Mouse (Mus musculus) embryo, embryonic 10.5 days (tissue): ENCODE data around the gene Sf3b1.
"Not testable (repeated sequence)": the region's sequence is repeated elsewhere in the genome, so short reads cannot be mapped to it uniquely, and the experiment has no call there.

Experiments used
- DNase-seq: peaks from one replicate; pipeline ENCODE4 v3.0.0-alpha.2; 2015; ENCODE audit warnings: low spot score

The Sf3b1 gene

GRCm38 (mm10) chr1:55028512-55029249 is 1.4 kb upstream of the Sf3b1 start:
- no peak for DNase-seq

GRCm38 (mm10) chr1:55027966-55028365 is 685 bp upstream of the Sf3b1 start:
- no peak for DNase-seq

DNA sequence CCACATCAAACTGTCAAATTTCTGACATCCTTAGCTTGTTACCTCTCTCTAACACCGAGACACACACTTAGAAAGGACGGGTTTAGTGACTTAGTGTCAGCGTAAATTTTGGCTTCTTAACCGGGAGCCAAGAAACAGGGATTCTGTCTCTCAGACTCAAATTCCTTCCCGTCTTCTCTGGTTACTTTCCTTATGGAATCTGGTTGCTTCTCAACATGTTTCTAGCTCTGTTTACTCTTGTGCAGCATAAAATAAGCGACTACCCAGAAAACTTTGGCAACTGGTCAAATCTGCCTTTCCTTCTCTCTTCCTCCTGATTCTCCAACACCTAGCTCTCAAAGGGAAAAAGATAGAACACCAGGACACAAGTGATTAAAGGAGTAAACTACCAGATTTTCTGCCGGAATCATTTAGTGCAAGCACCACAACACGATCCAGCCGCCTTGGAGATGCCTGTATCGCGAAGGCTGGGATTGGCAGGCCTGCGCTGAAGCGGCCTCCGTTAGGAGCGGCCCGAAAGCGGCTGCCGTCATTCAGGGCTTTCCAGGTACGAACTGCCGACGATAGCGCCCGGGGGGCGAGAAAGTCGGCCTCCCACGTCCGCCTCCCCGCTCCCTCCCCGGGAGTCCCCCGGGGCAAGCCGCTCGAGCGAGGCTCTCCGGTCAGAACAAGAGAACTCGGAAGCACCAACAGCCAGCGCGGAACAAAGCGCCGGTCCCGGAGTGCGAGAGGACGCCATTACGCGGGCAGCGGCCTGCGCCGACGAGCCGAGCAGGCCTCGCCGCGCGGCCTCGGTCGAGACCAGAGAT is 633 bp downstream of the Sf3b1 start:
- DNase-seq, result peak; percentile 40

GRCm38 (mm10) chr1:55025656-55026430 is 1.4 kb downstream of the Sf3b1 start:
- DNase-seq, result peak; percentile 24

DNA sequence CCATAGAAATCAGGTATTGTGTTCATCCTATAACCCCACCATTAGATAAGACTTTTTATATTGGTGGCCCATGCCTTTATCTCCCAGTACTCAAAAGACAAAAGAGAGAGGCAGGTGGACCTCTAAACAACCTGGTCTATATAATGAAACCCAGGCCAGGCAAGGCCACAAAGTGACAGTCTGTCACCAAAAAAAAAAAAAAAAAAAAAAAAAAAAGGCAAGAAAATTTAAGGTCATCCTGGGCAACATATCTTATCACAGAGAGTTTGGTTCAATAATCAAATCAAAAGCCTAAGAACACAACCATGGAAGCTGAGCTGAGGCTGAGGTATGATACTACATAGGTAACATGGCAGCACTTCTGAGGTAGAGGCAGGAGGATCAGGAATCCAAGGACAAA is 5.4 kb downstream of the Sf3b1 start:
- no peak for DNase-seq

DNA sequence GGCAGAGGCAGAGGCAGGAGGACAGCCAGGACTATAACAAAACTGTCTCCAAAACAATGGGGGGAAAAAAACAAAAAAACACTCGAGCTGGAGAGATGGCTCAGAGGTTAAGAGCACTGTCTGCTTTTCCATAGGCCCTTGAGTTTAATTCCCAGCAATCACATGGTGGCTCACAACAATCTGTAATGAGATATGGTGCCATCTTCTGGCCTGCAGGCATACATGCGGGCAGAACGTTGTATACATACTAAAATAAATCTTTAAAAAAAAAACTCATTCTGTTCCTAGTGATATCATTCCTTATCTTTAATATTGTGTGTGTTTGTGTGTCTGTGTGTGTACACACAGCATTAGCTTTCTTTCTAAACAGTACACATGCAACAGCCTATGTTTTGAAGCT is 14.8 kb downstream of the Sf3b1 start:
- peak; percentile 32 for DNase-seq

DNA sequence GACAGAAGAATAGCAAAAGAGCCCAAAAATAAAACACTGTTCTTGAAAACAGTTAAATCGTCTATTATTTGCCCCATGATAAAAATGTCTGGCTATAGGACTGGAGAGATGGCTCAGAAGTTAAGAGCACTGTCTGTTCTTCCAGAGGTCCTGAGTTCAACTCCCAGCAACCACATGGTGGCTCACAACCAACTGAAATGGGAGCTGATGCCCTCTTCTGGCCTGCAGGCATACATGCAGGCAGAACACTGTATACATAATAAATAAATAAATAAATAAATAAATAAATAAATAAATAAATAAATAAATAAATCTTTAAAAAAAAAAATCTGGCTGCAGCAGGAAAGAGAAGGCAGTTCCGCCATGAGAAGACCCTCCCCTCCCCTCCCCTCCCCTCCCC is 19.0 kb downstream of the Sf3b1 start:
- not testable (repeated sequence) for DNase-seq

DNA sequence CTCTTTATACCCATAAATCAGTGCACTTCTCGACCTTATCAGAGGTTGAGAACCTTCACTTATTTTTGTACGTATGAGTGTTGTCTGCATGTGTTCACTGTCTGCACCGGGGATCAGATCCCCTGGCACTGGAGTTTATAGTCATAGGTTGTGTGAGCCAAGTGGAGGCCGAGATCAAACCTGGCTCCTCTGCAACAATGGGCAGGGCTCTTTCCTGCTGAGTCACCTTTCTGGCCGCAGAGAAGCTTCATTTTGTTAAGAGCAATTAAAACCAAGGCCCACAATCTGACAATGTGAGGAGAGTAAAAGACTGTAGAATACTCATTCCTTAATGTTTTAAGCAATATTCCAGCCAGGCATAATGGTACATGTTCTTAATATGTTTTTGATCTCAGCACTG is 33.7 kb downstream of the Sf3b1 start:
- DNase-seq, result no peak

DNA sequence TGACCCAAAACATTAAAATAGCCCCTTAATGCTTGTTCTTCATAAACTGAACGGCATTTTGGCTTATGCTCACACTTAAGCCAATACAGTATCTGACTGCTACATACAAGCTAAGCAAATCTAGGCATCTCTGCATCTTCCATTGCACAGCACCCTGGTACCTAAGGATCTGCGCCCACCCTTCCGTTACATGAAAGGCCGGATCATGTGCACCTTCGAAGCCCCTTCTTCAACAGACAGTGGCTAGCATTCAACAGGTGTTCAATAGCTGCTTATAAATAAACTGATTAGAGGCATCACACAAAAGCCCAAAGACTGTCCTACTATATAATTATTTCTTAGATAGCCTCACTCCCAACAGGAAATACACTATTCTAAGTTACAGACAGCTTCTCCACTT is 41.0 kb downstream of the Sf3b1 start:
- DNase-seq, result no peak

DNA sequence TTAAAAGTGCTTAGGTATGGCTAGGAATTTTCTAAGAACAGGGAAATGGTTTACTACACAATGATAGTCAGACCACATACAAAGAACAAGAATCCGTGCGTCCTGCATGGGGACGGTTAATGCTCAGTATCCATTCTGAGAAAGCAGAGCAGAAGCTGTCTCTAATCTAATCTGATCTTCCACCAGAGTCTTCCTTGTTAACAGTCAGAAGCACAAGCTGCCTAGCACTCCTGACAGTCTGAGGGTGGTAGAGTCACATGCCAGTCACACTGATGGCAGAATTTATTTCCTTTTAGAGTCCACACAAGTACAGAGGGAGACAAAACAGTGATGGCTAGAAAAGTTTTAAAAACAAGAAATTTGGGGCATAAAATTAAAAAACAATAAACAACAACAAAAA is 41.5 kb downstream of the Sf3b1 start:
- DNase-seq, result no peak

DNA sequence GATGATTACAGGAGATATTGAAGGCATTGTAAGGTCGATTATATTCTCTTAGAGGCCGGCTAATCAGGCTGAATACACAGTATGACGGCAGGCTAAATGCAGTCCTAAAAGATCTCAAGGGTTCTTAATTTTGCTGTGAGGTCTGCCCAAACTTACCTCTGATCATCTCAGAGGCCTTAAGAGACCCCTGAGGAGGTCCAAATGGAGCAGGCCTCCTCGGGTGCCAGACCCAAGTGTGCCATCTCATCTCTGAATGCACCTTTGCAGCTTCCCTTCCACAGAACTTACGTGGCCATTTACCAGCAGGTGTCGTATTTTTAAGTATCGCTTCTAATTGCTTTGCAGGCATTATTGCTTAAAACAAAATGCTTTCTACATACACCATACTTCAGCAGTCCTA is 43.1 kb downstream of the Sf3b1 start:
- DNase-seq, result no peak

GRCm38 (mm10) chr1:54983339-54983738 is 43.9 kb downstream of the Sf3b1 start:
- DNase-seq, result peak; percentile 39

GRCm38 (mm10) chr1:54982636-54983035 is 44.6 kb downstream of the Sf3b1 start:
- no peak for DNase-seq

DNA sequence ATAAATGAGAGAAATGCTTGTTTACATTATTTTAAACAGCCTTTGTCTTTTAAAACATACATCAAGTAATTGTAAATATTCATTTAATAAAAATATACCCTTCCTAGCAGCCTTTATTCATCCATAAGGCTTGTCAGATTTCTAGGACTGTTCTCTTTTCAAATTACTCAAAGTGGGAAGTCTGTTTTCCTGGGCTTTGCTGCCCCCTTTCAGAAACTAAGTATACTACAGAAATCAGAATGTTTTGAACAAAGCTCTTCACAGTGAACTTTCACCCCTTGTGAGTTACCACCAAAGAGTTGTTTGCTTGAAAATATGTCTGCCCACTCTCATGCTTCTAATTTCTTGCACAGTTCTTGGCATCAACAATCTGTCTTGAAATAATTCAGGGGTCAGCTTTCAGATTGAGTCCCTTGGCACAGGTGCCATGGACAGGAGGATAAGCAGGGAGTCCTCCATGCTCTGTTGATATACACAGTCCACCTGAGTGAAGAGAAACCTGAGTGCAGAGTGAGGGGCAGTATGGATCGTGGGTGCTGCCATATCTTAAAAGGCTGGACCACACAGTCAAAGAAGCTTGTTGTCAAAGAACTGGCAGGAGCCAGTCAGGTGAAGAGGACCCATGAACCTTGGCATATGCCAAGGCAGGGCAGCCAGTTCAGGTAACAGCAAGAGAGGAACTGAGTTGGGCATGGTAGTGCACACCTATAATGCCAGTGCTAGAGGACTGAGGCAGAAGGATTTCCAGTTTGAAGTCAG is 47.9 kb downstream of the Sf3b1 start:
- peak; percentile 68 for DNase-seq

DNA sequence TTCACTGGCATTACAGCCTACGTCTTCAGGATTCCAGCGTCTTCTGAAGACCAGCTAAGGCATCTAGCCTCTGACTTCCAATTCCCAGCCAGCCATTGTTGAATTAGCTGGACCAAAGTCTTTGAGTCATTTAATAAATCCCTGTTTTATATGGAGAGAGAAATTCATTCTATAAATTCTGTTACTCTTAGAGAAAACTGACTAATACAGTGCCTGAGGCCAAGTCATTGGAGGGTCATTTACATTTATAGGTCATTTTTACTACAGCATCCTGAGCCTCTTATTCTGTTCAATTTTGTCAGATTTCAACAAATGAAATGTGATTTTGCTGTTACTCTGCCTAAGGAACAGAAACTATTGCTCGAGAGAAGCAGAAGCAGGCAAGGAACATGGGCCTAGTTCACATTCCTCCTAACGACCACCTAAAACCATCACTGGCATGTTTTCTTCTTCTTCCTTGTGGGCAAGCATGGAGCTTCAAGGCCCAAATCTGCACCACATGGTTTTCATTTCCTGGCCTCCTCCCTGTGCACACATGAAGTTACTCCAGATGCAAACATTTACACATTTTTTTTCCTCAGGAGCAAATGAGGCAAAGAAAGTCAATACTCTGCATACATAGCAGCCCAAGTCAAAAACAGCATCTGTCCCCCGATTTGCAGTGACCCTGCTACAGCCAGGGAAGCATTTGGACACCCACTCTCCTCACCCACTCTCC is 55.4 kb downstream of the Sf3b1 start:
- DNase-seq, result peak; percentile 58

DNA sequence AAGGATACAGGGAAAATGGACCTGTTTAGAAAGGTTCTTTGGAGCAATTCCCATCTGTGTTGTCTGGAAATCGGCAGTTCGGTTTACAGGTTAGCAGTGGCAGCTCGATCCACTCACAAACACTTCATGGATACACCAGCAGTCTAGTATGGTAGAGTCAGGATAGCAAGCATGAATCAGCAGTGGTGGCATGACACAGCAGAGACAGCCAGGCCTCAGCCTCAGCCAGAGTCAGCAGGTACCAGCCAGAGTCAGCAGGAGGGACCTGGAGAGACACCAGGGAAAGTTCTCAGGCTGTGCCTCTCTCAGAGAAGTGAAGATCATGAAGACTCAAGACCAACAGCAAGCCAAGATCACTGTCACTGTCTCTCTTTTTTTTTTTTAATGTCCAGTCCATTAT is 60.4 kb downstream of the Sf3b1 start:
- DNase-seq, result no peak

GRCm38 (mm10) chr1:54965159-54965995 is 61.9 kb downstream of the Sf3b1 start:
- peak; percentile 62 for DNase-seq

DNA sequence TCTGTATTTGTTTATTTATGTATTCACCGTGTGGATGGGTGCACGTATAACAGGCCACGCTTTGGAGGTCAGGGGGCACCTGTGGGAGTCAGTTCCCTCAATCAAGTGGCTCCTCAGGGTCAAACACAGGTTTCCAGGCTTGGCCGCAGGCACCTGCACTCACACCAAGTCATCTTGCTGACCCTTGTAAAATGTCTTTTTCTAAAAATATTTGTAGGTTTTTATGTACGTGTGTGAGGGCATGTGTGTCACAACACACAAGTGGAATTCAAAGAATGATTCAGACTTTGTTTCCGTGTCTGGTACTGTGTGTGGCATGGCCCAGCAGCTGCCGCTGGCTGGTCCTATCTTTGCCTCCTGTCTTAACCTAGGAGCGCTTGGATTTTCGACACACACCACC is 65.6 kb downstream of the Sf3b1 start:
- DNase-seq, result no peak

DNA sequence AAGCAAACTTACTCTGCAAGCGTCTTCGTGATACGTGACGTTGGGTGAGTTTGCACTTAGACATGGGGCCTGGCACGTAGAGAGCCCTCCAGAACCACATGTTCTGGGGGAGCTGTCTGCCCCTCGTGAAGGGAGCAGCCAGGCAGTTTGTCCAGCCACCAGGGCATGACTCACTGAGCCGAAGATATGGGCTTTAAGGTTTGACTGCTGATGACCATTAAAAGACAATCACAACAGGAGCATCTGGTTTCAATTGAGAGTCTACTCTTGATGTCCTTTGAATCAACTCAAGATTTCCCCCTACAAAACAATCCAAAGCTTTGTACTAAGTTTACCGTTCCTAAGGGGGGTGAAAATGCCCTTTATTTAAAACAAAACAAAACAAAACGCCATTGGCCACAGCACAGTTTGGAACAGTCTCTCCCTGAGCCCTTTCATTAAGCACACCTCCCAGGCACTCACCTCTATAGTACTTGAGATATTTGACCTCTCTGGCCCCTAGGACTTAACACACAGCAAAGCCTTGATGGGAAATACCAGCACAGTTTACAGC is 66.6 kb downstream of the Sf3b1 start:
- DNase-seq, result peak; percentile 61

- no peak for DNase-seq
Measured at GRCm38 (mm10) chr1:54958525-54958924, 68.8 kb downstream of the Sf3b1 start.
